Mouse (Mus musculus) right cerebral cortex, postnatal 14 days (tissue): ENCODE measurements around the gene Ankrd63.
"Not testable (repeated sequence)": the region's sequence is repeated elsewhere in the genome, so short reads cannot be mapped to it uniquely, and the experiment has no call there.

Experiments
- DNase-seq: peaks from one replicate; pipeline ENCODE4 v3.0.0; 2022

Ankrd63 gene

DNA sequence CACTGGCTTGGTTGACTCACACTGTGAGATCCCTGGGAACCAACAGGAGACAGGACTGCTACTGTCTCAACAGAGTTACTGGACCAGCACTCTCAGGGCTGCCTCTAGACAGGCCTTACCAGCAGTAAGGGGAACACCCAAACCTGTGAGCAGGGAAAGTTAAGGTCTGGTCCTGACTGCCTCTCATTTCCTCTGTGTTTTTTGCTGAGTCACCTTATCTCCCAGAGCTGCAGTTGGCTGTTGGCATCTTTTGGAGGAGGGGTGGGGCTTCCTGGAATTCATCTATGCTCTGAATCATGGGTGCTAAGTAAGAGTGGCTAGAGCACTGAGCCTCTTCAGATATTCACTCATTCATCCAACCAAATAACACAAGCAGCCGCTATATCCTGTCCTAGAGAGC, 44.7 kb downstream of the Ankrd63 start:
- DNase-seq = no peak

DNA sequence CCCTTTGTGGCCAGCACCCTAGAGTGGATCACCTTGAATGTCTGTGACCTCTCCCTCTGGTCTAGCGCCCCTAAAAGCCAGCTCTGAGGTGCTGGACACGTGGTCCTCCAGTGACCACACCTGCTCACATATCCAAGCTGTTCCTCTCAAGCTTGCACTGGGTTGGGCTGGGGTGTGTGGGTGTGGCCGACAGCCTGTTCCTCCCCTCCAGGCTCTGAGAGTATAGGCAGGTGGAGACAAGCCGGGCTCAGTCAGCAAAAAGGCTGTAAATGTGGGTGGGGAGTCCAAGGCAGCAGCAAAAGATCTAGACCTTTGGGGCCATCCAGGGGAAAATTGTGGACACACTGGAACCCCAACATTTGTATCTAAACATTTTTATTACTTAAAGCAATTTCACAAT, 45.3 kb downstream of the Ankrd63 start:
- DNase-seq = no peak

DNA sequence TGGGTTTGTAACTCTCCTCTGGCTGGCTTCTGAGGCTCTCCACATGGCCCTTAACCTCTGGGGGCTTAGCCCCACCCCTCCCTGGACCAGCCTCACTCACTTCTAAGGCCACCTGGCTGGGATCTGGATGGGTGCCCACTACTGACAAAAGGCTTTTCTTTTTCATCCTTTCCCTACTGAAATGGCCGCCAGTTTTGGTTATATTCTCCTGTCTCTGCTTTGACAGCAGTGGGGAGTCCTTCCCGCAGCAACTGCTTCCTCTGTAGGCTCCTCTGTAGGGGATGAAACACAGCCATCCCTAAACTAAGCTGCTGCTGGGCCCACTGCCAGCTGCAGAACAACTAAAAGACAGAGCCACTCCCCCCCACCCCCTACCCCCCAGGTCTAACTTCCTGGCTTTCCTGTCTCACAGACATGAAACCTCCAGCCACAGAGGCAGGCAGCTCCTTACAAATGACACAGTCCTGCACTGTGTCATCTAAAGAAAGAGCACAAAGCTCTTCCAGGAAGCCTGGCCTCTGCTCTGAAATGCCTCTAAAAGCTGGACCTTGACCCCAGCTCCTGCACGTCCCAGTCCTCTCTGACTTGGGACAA, 47.0 kb downstream of the Ankrd63 start:
- DNase-seq = no peak

DNA sequence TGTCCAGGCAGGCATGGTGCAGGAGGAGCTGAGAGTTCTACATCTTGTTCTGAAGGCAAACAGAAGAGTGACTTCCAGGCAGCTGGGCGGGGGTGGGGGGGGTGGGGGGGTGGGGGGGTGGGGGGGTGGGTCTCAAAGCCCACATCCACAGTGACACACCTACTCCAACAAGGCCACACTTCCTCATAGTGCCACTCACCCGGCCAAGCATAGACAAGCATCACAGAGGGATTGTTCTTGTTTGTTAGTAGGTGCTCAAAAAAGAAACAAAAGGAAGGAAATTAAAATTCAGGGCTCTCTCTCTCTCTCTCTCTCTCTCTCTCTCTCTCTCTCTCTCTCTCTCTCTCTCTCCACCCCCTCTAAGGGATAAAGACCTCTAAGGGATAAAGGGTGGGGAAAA, 53.1 kb downstream of the Ankrd63 start:
- DNase-seq = not testable (repeated sequence)
